Comparison of ENCODE assay signal across 19 mouse cellular contexts in genomic region chr14:54474744-54475143, GRCm38 (mm10). TPM values are rescaled to one million over a fixed set of nuclear protein-coding genes. Genes with fewer than 3 reads are reported as not detected.
DNase-seq lines count a peak whose midpoint lies in the region; ATAC-seq and TF ChIP-seq lines count a peak whose summit lies in the region.
"Had no signal": no experiment of that assay in that cellular context is flagged by ENCODE, and none has a peak within 500 bp of the region (broad histone marks: within the 10 kb centered on the region; RNA-seq: fewer than 3 reads in every experiment).

No protein-coding gene starts in this region.

- H3K36me3 ChIP-seq in hindbrain, postnatal 0 days (ENCODE audit: insufficient read depth, low read length) = peaks cover 6% of the 10 kb centered on the region; the same call in 1 of the 2 replicates
- peaks cover 7% of the 10 kb centered on the region for H3K36me3 ChIP-seq in hindbrain, embryonic 16.5 days (ENCODE audit: control insufficient read depth, insufficient read depth, low read length)
- peaks cover 5% of the 10 kb centered on the region; the same call in 1 of the 2 replicates for H3K36me3 ChIP-seq in midbrain, postnatal 0 days (ENCODE audit: insufficient read depth, low read length)
- H3K36me3 ChIP-seq in midbrain, embryonic 10.5 days = peaks cover 10% of the 10 kb centered on the region

- H3K4me3 ChIP-seq in hindbrain, postnatal 0 days (ENCODE audit: low read length) = no peak overlapping the region
- no peak overlapping the region for H3K4me3 ChIP-seq in hindbrain, embryonic 16.5 days (ENCODE audit: low read length)
- H3K4me3 ChIP-seq in midbrain, postnatal 0 days (ENCODE audit: low read depth, low read length) = no peak overlapping the region
- H3K4me3 ChIP-seq in midbrain, embryonic 10.5 days = no peak overlapping the region

- peaks cover 21% of the 10 kb centered on the region for H3K4me1 ChIP-seq in hindbrain, postnatal 0 days (ENCODE audit: insufficient read depth, low read length)
- H3K4me1 ChIP-seq in hindbrain, embryonic 16.5 days (ENCODE audit: control insufficient read depth, insufficient read depth, low read depth, low read length) = peaks cover 16% of the 10 kb centered on the region
- peaks cover 9% of the 10 kb centered on the region for H3K4me1 ChIP-seq in midbrain, postnatal 0 days (ENCODE audit: insufficient read depth, low read length)
- peaks cover 48% of the 10 kb centered on the region for H3K4me1 ChIP-seq in midbrain, embryonic 10.5 days

- 60% methylated on average over 5 of the region's 5 CpGs for WGBS in hindbrain, postnatal 0 days
- 76% methylated on average over 5 of the region's 5 CpGs for WGBS in hindbrain, embryonic 16.5 days
- 75% methylated on average over 5 of the region's 5 CpGs for WGBS in midbrain, postnatal 0 days
- 89% methylated on average over 5 of the region's 5 CpGs for WGBS in midbrain, embryonic 10.5 days

- H3K9me3 ChIP-seq in hindbrain, postnatal 0 days (ENCODE audit: low read length) = no peaks in the 10 kb centered on the region
- no peaks in the 10 kb centered on the region for H3K9me3 ChIP-seq in hindbrain, embryonic 16.5 days (ENCODE audit: control insufficient read depth, low read length)
- no peaks in the 10 kb centered on the region for H3K9me3 ChIP-seq in midbrain, postnatal 0 days (ENCODE audit: low read length)
- H3K9me3 ChIP-seq in midbrain, embryonic 10.5 days (replicated peaks) = no peaks in the 10 kb centered on the region
- H3K9me3 ChIP-seq: embryonic facial prominence, embryonic 10.5 days; embryonic facial prominence, embryonic 12.5 days; forebrain, embryonic 13.5 days; forebrain, embryonic 15.5 days had no signal

- H3K27me3 ChIP-seq in hindbrain, postnatal 0 days (ENCODE audit: insufficient read depth, low read length) = 0 out of 2 replicates have a peak, but pooled peaks cover 3% of the 10 kb centered on the region
- no peaks in the 10 kb centered on the region for H3K27me3 ChIP-seq in hindbrain, embryonic 16.5 days (replicated peaks; ENCODE audit: control insufficient read depth, insufficient read depth, low read length)
- H3K27me3 ChIP-seq in midbrain, postnatal 0 days (ENCODE audit: insufficient read depth, low read length) = no peaks in the 10 kb centered on the region
- peaks cover 43% of the 10 kb centered on the region for H3K27me3 ChIP-seq in midbrain, embryonic 10.5 days (ENCODE audit: low read depth, poor library complexity, severe bottlenecking)

- peak; percentile 41 for DNase-seq in heart, adult 11 months
- no peak for DNase-seq in heart, adult 8-10 months (ENCODE audit: low spot score)
- DNase-seq in hindbrain, postnatal 0 days (ENCODE audit: low spot score) = peak; percentile 12
- peak; percentile 11 for DNase-seq in midbrain, postnatal 0 days (ENCODE audit: low spot score)
- DNase-seq in midbrain, embryonic 10.5 days (ENCODE audit: low spot score) = no peak
- no peak for DNase-seq in thymus, postnatal 25 days
- DNase-seq: adrenal gland, adult 2 months; adrenal gland, postnatal 10 days; adrenal gland, postnatal 25 days; cerebellum, adult 11 months; cerebellum, adult 18-20 months; cerebellum, adult 8-10 months; cerebellum, adult 9-11 months; forebrain, postnatal 0 days had no signal

- no peak overlapping the region for H3K4me2 ChIP-seq in hindbrain, postnatal 0 days (ENCODE audit: low read depth, low read length)
- no peak overlapping the region for H3K4me2 ChIP-seq in hindbrain, embryonic 16.5 days (ENCODE audit: low read length)
- H3K4me2 ChIP-seq in midbrain, postnatal 0 days (ENCODE audit: low read depth, low read length, poor library complexity, severe bottlenecking) = no peak overlapping the region

- no peak for TF ChIP-seq CTCF in hindbrain, postnatal 0 days (IDR thresholded peaks at IDR 0.05; ENCODE audit: low read depth)
- no peak for TF ChIP-seq CTCF in midbrain, postnatal 0 days (IDR thresholded peaks at IDR 0.05)

- H3K27ac ChIP-seq in hindbrain, postnatal 0 days = no peak overlapping the region
- H3K27ac ChIP-seq in hindbrain, embryonic 16.5 days (ENCODE audit: low read depth, low read length) = no peak overlapping the region
- no peak overlapping the region for H3K27ac ChIP-seq in midbrain, postnatal 0 days (ENCODE audit: low read depth, low read length)
- H3K27ac ChIP-seq in midbrain, embryonic 10.5 days (replicated peaks) = no peak overlapping the region
- H3K27ac ChIP-seq: embryonic facial prominence, embryonic 12.5 days had no signal

- ATAC-seq in hindbrain, postnatal 0 days = no peak
- no peak for ATAC-seq in hindbrain, embryonic 16.5 days
- no peak for ATAC-seq in midbrain, postnatal 0 days (ENCODE audit: low FRiP score)

- H3K9ac ChIP-seq in hindbrain, postnatal 0 days (replicated peaks; ENCODE audit: low read length) = no peak overlapping the region
- no peak overlapping the region for H3K9ac ChIP-seq in hindbrain, embryonic 16.5 days (ENCODE audit: low read depth, low read length)
- no peak overlapping the region for H3K9ac ChIP-seq in midbrain, postnatal 0 days (replicated peaks; ENCODE audit: low read length, poor library complexity, severe bottlenecking)
- H3K9ac ChIP-seq: embryonic facial prominence, embryonic 12.5 days had no signal

RNA-seq across cellular contexts. Expression of gene Rem2, which starts 1.2 kb away (rescaled TPM):
- total RNA-seq in heart, adult 8-10 months (2022) = not detected
- total RNA-seq in hindbrain, postnatal 0 days (2014; rRNA removed) = 28.1 and 32.8 TPM in 2 replicates
- polyA plus RNA-seq in hindbrain, postnatal 0 days (2015; fragmentation: Nextera tagmentation; extraction: Ambion mirVana) = 25.2 and 25.3 TPM in 2 replicates
- 38.5 and 39.5 TPM in 2 replicates for polyA plus RNA-seq in hindbrain, embryonic 16.5 days (2015; fragmentation: Nextera tagmentation; extraction: Ambion mirVana)
- 35.6 and 47.4 TPM in 2 replicates for total RNA-seq in midbrain, postnatal 0 days (2014; rRNA removed)
- 33.0 and 34.0 TPM in 2 replicates for polyA plus RNA-seq in midbrain, postnatal 0 days (2015; fragmentation: Nextera tagmentation; extraction: Ambion mirVana)
- 18.6 and 29.8 TPM in 2 replicates for polyA plus RNA-seq in midbrain, embryonic 10.5 days (2016; fragmentation: Nextera tagmentation; extraction: Ambion mirVana)

RNA-seq across cellular contexts. Expression of gene Lrp10, which starts 10.8 kb away (rescaled TPM):
- total RNA-seq in heart, adult 8-10 months (2022) = 10 to 100 TPM; 45.5 to 62.2 (median 50.7) TPM
- 57.7 and 62.5 TPM in 2 replicates for total RNA-seq in hindbrain, postnatal 0 days (2014; rRNA removed)
- polyA plus RNA-seq in hindbrain, postnatal 0 days (2015; fragmentation: Nextera tagmentation; extraction: Ambion mirVana) = 36.0 and 38.8 TPM in 2 replicates
- polyA plus RNA-seq in hindbrain, embryonic 16.5 days (2015; fragmentation: Nextera tagmentation; extraction: Ambion mirVana) = 31.4 and 35.6 TPM in 2 replicates
- 40.2 and 42.1 TPM in 2 replicates for total RNA-seq in midbrain, postnatal 0 days (2014; rRNA removed)
- polyA plus RNA-seq in midbrain, postnatal 0 days (2015; fragmentation: Nextera tagmentation; extraction: Ambion mirVana) = 29.7 and 31.9 TPM in 2 replicates
- 25.1 and 26.0 TPM in 2 replicates for polyA plus RNA-seq in midbrain, embryonic 10.5 days (2016; fragmentation: Nextera tagmentation; extraction: Ambion mirVana)

RNA-seq across cellular contexts. Expression of gene Prmt5, which starts 42.6 kb away (rescaled TPM):
- 10 to 100 TPM; 29.8 to 34.0 (median 32.1) TPM for total RNA-seq in heart, adult 8-10 months (2022)
- 62.4 and 63.7 TPM in 2 replicates for total RNA-seq in hindbrain, postnatal 0 days (2014; rRNA removed)
- polyA plus RNA-seq in hindbrain, postnatal 0 days (2015; fragmentation: Nextera tagmentation; extraction: Ambion mirVana) = 76.1 and 76.2 TPM in 2 replicates
- polyA plus RNA-seq in hindbrain, embryonic 16.5 days (2015; fragmentation: Nextera tagmentation; extraction: Ambion mirVana) = 93.2 and 103 TPM in 2 replicates
- total RNA-seq in midbrain, postnatal 0 days (2014; rRNA removed) = 79.6 and 92.9 TPM in 2 replicates
- polyA plus RNA-seq in midbrain, postnatal 0 days (2015; fragmentation: Nextera tagmentation; extraction: Ambion mirVana) = 83.4 and 85.2 TPM in 2 replicates
- 148 and 155 TPM in 2 replicates for polyA plus RNA-seq in midbrain, embryonic 10.5 days (2016; fragmentation: Nextera tagmentation; extraction: Ambion mirVana)

RNA-seq across cellular contexts. Expression of gene Mmp14, which starts 43.3 kb away (rescaled TPM):
- total RNA-seq in heart, adult 8-10 months (2022) = 10 to 100 TPM in 2 of 4 experiments, 1 to 10 TPM in 2; 7.4 to 12.1 (median 9.2) TPM
- 50.1 and 53.3 TPM in 2 replicates for total RNA-seq in hindbrain, postnatal 0 days (2014; rRNA removed)
- polyA plus RNA-seq in hindbrain, postnatal 0 days (2015; fragmentation: Nextera tagmentation; extraction: Ambion mirVana) = 44.5 and 47.2 TPM in 2 replicates
- polyA plus RNA-seq in hindbrain, embryonic 16.5 days (2015; fragmentation: Nextera tagmentation; extraction: Ambion mirVana) = 45.1 and 56.1 TPM in 2 replicates
- total RNA-seq in midbrain, postnatal 0 days (2014; rRNA removed) = 46.4 and 48.9 TPM in 2 replicates
- 40.6 and 41.8 TPM in 2 replicates for polyA plus RNA-seq in midbrain, postnatal 0 days (2015; fragmentation: Nextera tagmentation; extraction: Ambion mirVana)
- 56.0 and 70.5 TPM in 2 replicates for polyA plus RNA-seq in midbrain, embryonic 10.5 days (2016; fragmentation: Nextera tagmentation; extraction: Ambion mirVana)

RNA-seq across cellular contexts. Expression of gene Mrpl52, which starts 48.0 kb away (rescaled TPM):
- total RNA-seq in heart, adult 8-10 months (2022) = 100 to 1,000 TPM; 118 to 126 (median 121) TPM
- total RNA-seq in hindbrain, postnatal 0 days (2014; rRNA removed) = 113 and 129 TPM in 2 replicates
- 266 and 297 TPM in 2 replicates for polyA plus RNA-seq in hindbrain, postnatal 0 days (2015; fragmentation: Nextera tagmentation; extraction: Ambion mirVana)
- 218 and 228 TPM in 2 replicates for polyA plus RNA-seq in hindbrain, embryonic 16.5 days (2015; fragmentation: Nextera tagmentation; extraction: Ambion mirVana)
- total RNA-seq in midbrain, postnatal 0 days (2014; rRNA removed) = 98.6 and 104 TPM in 2 replicates
- polyA plus RNA-seq in midbrain, postnatal 0 days (2015; fragmentation: Nextera tagmentation; extraction: Ambion mirVana) = 296 and 303 TPM in 2 replicates
- polyA plus RNA-seq in midbrain, embryonic 10.5 days (2016; fragmentation: Nextera tagmentation; extraction: Ambion mirVana) = 205 and 211 TPM in 2 replicates

Comparison
In these comparisons a context has a peak if more than half of its experiments do, and no peak if none do; other contexts are left out.
1. DNase-seq: peak in heart, adult 11 months (single experiment), hindbrain, postnatal 0 days (single experiment) and midbrain, postnatal 0 days (single experiment); none in heart, adult 8-10 months (single experiment), midbrain, embryonic 10.5 days (single experiment) and thymus, postnatal 25 days (single experiment).